ENCODE assay signal across 8 mouse cellular contexts in genomic region chr5:115483947-115484920, GRCm38 (mm10). TPM values are rescaled to one million over a fixed set of nuclear protein-coding genes. Genes with fewer than 3 reads are reported as not detected.
DNase-seq lines count a peak whose midpoint lies in the region; ATAC-seq and TF ChIP-seq lines count a peak whose summit lies in the region.

TSS of gene Sirt4 (minus strand) at chr5:115484725.

- DNase-seq in CD8-positive naive resting alpha-beta T cell, adult 2 months (ENCODE audit: low read depth in 2 of 2, low spot score in 2 of 2), result peak; percentile 54 to 77
- DNase-seq in brain, embryonic 18.5 days (ENCODE audit: low read depth, low spot score), result peak; percentile 94
- DNase-seq in fat pad, adult 2 months (ENCODE audit: extremely low read depth, low read depth, low spot score), result peak; percentile 93
- peak; percentile 86 for DNase-seq in kidney, postnatal 10 days
- DNase-seq in natural killer cell, adult 2 months (ENCODE audit: low spot score in 2 of 2), result peak; percentile 61 to 68

- H3K27ac ChIP-seq in heart, embryonic 13.5 days (replicated peaks), result peak within 1 kb of the TSS; percentile 76
- H3K27ac ChIP-seq in liver, embryonic 12.5 days, result peak within 1 kb of the TSS; percentile 64
- peak within 1 kb of the TSS; percentile 90 for H3K27ac ChIP-seq in testis, adult 2 months (ENCODE audit: control insufficient read depth, insufficient read depth, low read depth, low read length)

- H3K27me3 ChIP-seq in heart, embryonic 13.5 days (replicated peaks), result peaks cover 22% of the 10 kb centered on the region
- 0 out of 2 replicates have a peak, but pooled peaks cover 7% of the 10 kb centered on the region for H3K27me3 ChIP-seq in liver, embryonic 12.5 days (replicated peaks)
- H3K27me3 ChIP-seq in testis, adult 2 months (ENCODE audit: control insufficient read depth, insufficient read depth, low read length), result peaks cover 6% of the 10 kb centered on the region; the same call in 1 of the 2 replicates

- H3K36me3 ChIP-seq in heart, embryonic 13.5 days, result peaks cover 21% of the 10 kb centered on the region
- H3K36me3 ChIP-seq in liver, embryonic 12.5 days, result peaks cover 13% of the 10 kb centered on the region
- no peaks in the 10 kb centered on the region for H3K36me3 ChIP-seq in testis, adult 2 months (ENCODE audit: control insufficient read depth, insufficient read depth, low read length)

- peak within 1 kb of the TSS; percentile 85 for H3K9ac ChIP-seq in heart, embryonic 13.5 days
- peak within 1 kb of the TSS; percentile 72 for H3K9ac ChIP-seq in liver, embryonic 12.5 days

- H3K4me1 ChIP-seq in heart, embryonic 13.5 days, result peaks cover 26% of the 10 kb centered on the region
- H3K4me1 ChIP-seq in liver, embryonic 12.5 days, result peaks cover 35% of the 10 kb centered on the region
- H3K4me1 ChIP-seq in testis, adult 2 months (ENCODE audit: control insufficient read depth, insufficient read depth, low read length), result peaks cover 28% of the 10 kb centered on the region

- TF ChIP-seq POLR2A in testis, adult 2 months (IDR thresholded peaks at IDR 0.05; ENCODE audit: control insufficient read depth, low read depth, low read length), result peak; percentile 70

- H3K4me2 ChIP-seq in heart, embryonic 13.5 days, result peak within 1 kb of the TSS; percentile 78
- H3K4me2 ChIP-seq in liver, embryonic 12.5 days, result peak within 1 kb of the TSS; percentile 79

- peak; percentile 73 for ATAC-seq in heart, embryonic 13.5 days (ENCODE audit: extremely low read depth, insufficient number of reproducible peaks, low FRiP score, low TSS enrichment)
- ATAC-seq in liver, embryonic 12.5 days, result peak; percentile 86

- TF ChIP-seq CTCF in testis, adult 2 months (IDR thresholded peaks at IDR 0.05; ENCODE audit: control insufficient read depth, insufficient read depth, insufficient replicate concordance, low read depth, low read length), result no peak

- H3K4me3 ChIP-seq in heart, embryonic 13.5 days, result peak within 1 kb of the TSS; percentile 59
- peak within 1 kb of the TSS; percentile 57 for H3K4me3 ChIP-seq in liver, embryonic 12.5 days
- H3K4me3 ChIP-seq in testis, adult 2 months (ENCODE audit: control insufficient read depth, low read depth, low read length), result peak within 1 kb of the TSS; percentile 93

- WGBS in heart, embryonic 13.5 days, result 6% methylated on average over 30 of the region's 30 CpGs
- WGBS in liver, embryonic 12.5 days (ENCODE audit: insufficient replicate concordance), result 6% methylated on average over 30 of the region's 30 CpGs

- H3K9me3 ChIP-seq in heart, embryonic 13.5 days, result no peaks in the 10 kb centered on the region
- H3K9me3 ChIP-seq in liver, embryonic 12.5 days (replicated peaks), result no peaks in the 10 kb centered on the region

RNA-seq across cellular contexts. Expression of gene Sirt4, which starts in this region (rescaled TPM):
- 18.9 and 19.8 TPM in 2 replicates for polyA plus RNA-seq in heart, embryonic 13.5 days (2015; fragmentation: Nextera tagmentation; extraction: Ambion mirVana)
- 6.3 and 7.5 TPM in 2 replicates for polyA plus RNA-seq in liver, embryonic 12.5 days (2016; fragmentation: Nextera tagmentation; extraction: Ambion mirVana)
- polyA plus RNA-seq in testis, adult 2 months (2012; rRNA removed), result 34.6 and 38.4 TPM in 2 replicates

Comparison
In these comparisons a context has a peak if more than half of its experiments do, and no peak if none do; other contexts are left out.
1. Peak in every context shown above with its lines: DNase-seq, ATAC-seq, H3K4me3 ChIP-seq and H3K27ac ChIP-seq.